Mouse (Mus musculus) bone marrow, adult 2 months (tissue): ENCODE results near the gene Evi5.

Source experiments
- CTCF ChIP-seq: fragments of 200-500 bp; IDR thresholded peaks from 2 replicates; pipeline ENCODE4 v1.5.1; 2011; ENCODE audit warnings: low read length, control low read depth; ENCODE audit not compliant: control insufficient read depth, insufficient read depth
- POLR2A ChIP-seq: fragments of 200-500 bp; IDR thresholded peaks from 2 replicates; pipeline ENCODE4 v1.6.1; 2011; ENCODE audit warnings: low read depth, mild to moderate bottlenecking, control low read depth, low read length, borderline replicate concordance; ENCODE audit not compliant: control insufficient read depth

DNA sequence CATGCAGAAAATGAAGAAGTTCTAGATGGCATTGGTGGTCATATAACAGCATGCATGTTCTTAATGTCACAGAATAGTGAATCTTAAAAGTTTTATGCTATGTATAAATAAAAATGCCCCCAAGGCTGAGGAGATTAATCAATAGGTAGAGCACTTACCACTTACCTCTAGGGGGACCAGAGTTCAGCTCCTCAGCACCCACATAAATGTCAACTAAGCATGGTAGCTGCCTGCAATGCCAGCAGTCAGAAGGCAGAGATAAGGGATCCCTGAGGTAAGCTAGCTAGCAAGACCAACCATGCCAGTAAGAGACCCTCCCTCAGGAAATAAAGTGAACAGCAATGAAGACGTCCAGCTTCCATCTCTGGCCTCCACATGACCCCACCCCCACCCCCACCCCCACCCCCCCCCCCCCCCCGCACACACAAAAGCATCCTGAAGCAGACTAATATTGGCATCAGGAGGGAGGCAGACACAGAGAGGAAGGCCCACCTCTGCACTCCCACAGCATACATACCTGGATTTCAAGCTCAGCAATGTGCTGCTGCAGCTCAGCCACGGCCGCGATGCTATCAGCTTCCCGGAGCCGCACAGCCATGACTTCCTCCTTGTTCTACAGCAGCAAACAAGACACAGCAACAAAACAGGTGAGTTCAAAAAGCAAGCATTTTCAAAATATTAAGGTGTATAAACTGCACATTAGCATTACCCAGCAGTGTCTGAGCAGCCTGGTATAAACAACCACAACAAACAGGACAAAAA, 87.0 kb downstream of the Evi5 start:
- TF ChIP-seq CTCF: no peak
- no peak for TF ChIP-seq POLR2A
